Mouse (Mus musculus): ENCODE results near the gene Teddm2. TPM values are rescaled to one million over a fixed set of nuclear protein-coding genes. Genes with fewer than 3 reads are reported as not detected.
"Not testable (repeated sequence)": the region's sequence is repeated elsewhere in the genome, so short reads cannot be mapped to it uniquely, and the experiment has no call there.

Teddm2 gene
- polyA plus RNA-seq, 1 experiment from 2014 or later, result 0.66 TPM

- H3K4me2 ChIP-seq (replicated peaks); H3K36me3 ChIP-seq; H3K4me3 ChIP-seq; H3K9me3 ChIP-seq; H3K4me1 ChIP-seq; H3K9ac ChIP-seq; H3K27ac ChIP-seq; H3K27me3 ChIP-seq (replicated peaks); ATAC-seq (ENCODE audit: low FRiP score, low read depth): not testable (repeated sequence)
- WGBS, result 85% methylated on average over 7 of the region's 7 CpGs
These were observed 47.3 kb downstream of the Teddm2 start for GRCm38 (mm10) chr1:153852696-153853095.

GRCm38 (mm10) chr1:153846867-153847266 lies 53.2 kb downstream of the Teddm2 start:
- Histone ChIP-seq H3K4me3 (no peak overlapping the region), H3K27me3 (replicated peaks) (no peaks in the 10 kb centered on the region), H3K9ac (no peak overlapping the region), H3K4me1 (no peaks in the 10 kb centered on the region), H3K4me2 (replicated peaks) (no peak overlapping the region), H3K36me3 (no peaks in the 10 kb centered on the region), H3K27ac (no peak overlapping the region), H3K9me3 (no peaks in the 10 kb centered on the region)
- WGBS, result 33% methylated on average over 6 of the region's 6 CpGs
- no peak for ATAC-seq (ENCODE audit: low FRiP score, low read depth)

GRCm38 (mm10) chr1:153846420-153846819 lies 53.6 kb downstream of the Teddm2 start:
- no peak for ATAC-seq (ENCODE audit: low FRiP score, low read depth)
- H3K4me3 ChIP-seq, result no peak overlapping the region
- 94% methylated on average over 7 of the region's 7 CpGs for WGBS

GRCm38 (mm10) chr1:153844042-153844441 lies 56.0 kb downstream of the Teddm2 start, which contains the start of gene Rgsl1:
Gene Rgsl1 (minus strand): TSS chr1:153844142.
- Histone ChIP-seq H3K27ac (no peak within 1 kb of the TSS), H3K27me3 (replicated peaks) (no peaks in the 10 kb centered on the region), H3K9me3 (no peaks in the 10 kb centered on the region), H3K4me2 (replicated peaks) (no peak within 1 kb of the TSS), H3K9ac (no peak within 1 kb of the TSS), H3K36me3 (no peaks in the 10 kb centered on the region), H3K4me3 (no peak within 1 kb of the TSS), H3K4me1 (no peaks in the 10 kb centered on the region)
- no peak for ATAC-seq (ENCODE audit: low FRiP score, low read depth)
- WGBS, result 97% methylated on average over 8 of the region's 8 CpGs

More at GRCm38 (mm10) chr1:153846420-153846819, 53.6 kb downstream of the Teddm2 start:
- no peaks in the 10 kb centered on the region for H3K27me3 ChIP-seq (replicated peaks)
- H3K4me2 ChIP-seq (replicated peaks), result no peak overlapping the region
- H3K36me3 ChIP-seq, result no peaks in the 10 kb centered on the region
- no peaks in the 10 kb centered on the region for H3K4me1 ChIP-seq
- H3K9me3 ChIP-seq, result no peaks in the 10 kb centered on the region
- no peak overlapping the region for H3K9ac ChIP-seq
- no peak overlapping the region for H3K27ac ChIP-seq

GRCm38 (mm10) chr1:153842121-153842740 lies 57.8 kb downstream of the Teddm2 start:
- no peak overlapping the region for H3K27ac ChIP-seq
- H3K9me3 ChIP-seq, result no peaks in the 10 kb centered on the region
- no peak for ATAC-seq (ENCODE audit: low FRiP score, low read depth)
- no peak overlapping the region for H3K9ac ChIP-seq
- no peaks in the 10 kb centered on the region for H3K27me3 ChIP-seq (replicated peaks)
- no peak overlapping the region for H3K4me2 ChIP-seq (replicated peaks)
- H3K36me3 ChIP-seq, result no peaks in the 10 kb centered on the region
- no peaks in the 10 kb centered on the region for H3K4me1 ChIP-seq
- no peak overlapping the region for H3K4me3 ChIP-seq
- WGBS, result 92% methylated on average over 11 of the region's 11 CpGs

GRCm38 (mm10) chr1:153836036-153836435 lies 64.0 kb downstream of the Teddm2 start:
- Histone ChIP-seq H3K36me3 (no peaks in the 10 kb centered on the region), H3K4me1 (no peaks in the 10 kb centered on the region), H3K9me3 (no peaks in the 10 kb centered on the region), H3K4me3 (no peak overlapping the region), H3K27ac (no peak overlapping the region), H3K4me2 (replicated peaks) (no peak overlapping the region), H3K9ac (no peak overlapping the region), H3K27me3 (replicated peaks) (no peaks in the 10 kb centered on the region)
- ATAC-seq (ENCODE audit: low FRiP score, low read depth), result no peak
- 86% methylated on average over 4 of the region's 4 CpGs for WGBS

- H3K36me3 ChIP-seq, result no peaks in the 10 kb centered on the region
- no peaks in the 10 kb centered on the region for H3K27me3 ChIP-seq (replicated peaks)
- H3K4me3 ChIP-seq, result no peak overlapping the region
- H3K4me1 ChIP-seq, result no peaks in the 10 kb centered on the region
- H3K9me3 ChIP-seq, result no peaks in the 10 kb centered on the region
- no peak overlapping the region for H3K4me2 ChIP-seq (replicated peaks)
- WGBS, result 79% methylated on average over 4 of the region's 4 CpGs
- no peak for ATAC-seq (ENCODE audit: low FRiP score, low read depth)
- H3K27ac ChIP-seq, result no peak overlapping the region
- H3K9ac ChIP-seq, result no peak overlapping the region
These were observed 69.3 kb downstream of the Teddm2 start for GRCm38 (mm10) chr1:153830746-153831145.

- no peaks in the 10 kb centered on the region for H3K36me3 ChIP-seq
- no peak overlapping the region for H3K9ac ChIP-seq
- H3K27ac ChIP-seq, result no peak overlapping the region
- H3K9me3 ChIP-seq, result 0 out of 2 replicates have a peak, but pooled peaks cover 5% of the 10 kb centered on the region
- no peaks in the 10 kb centered on the region for H3K27me3 ChIP-seq (replicated peaks)
- no peak for ATAC-seq (ENCODE audit: low FRiP score, low read depth)
- no peak overlapping the region for H3K4me3 ChIP-seq
- H3K4me1 ChIP-seq, result no peaks in the 10 kb centered on the region
- WGBS, result 82% methylated on average over 3 of the region's 3 CpGs
- H3K4me2 ChIP-seq (replicated peaks), result no peak overlapping the region
These were observed 79.8 kb downstream of the Teddm2 start for GRCm38 (mm10) chr1:153820216-153820615.

- ATAC-seq (ENCODE audit: low FRiP score, low read depth), result no peak
- Histone ChIP-seq H3K27ac (no peak overlapping the region), H3K4me3 (no peak overlapping the region), H3K9me3 (0 out of 2 replicates have a peak, but pooled peaks cover 9% of the 10 kb centered on the region), H3K36me3 (no peaks in the 10 kb centered on the region), H3K4me1 (no peaks in the 10 kb centered on the region), H3K4me2 (replicated peaks) (no peak overlapping the region), H3K27me3 (replicated peaks) (no peaks in the 10 kb centered on the region), H3K9ac (no peak overlapping the region)
- 72% methylated on average over 2 of the region's 2 CpGs for WGBS
These were observed 85.8 kb downstream of the Teddm2 start for GRCm38 (mm10) chr1:153814278-153814677.

GRCm38 (mm10) chr1:153807390-153807993 lies 92.5 kb downstream of the Teddm2 start:
- Histone ChIP-seq H3K36me3 (no peaks in the 10 kb centered on the region), H3K27me3 (replicated peaks) (no peaks in the 10 kb centered on the region), H3K9ac (no peak overlapping the region), H3K4me2 (replicated peaks) (no peak overlapping the region), H3K4me3 (no peak overlapping the region), H3K4me1 (no peaks in the 10 kb centered on the region), H3K9me3 (no peaks in the 10 kb centered on the region), H3K27ac (no peak overlapping the region)
- 55% methylated on average over 13 of the region's 13 CpGs for WGBS
- no peak for ATAC-seq (ENCODE audit: low FRiP score, low read depth)

GRCm38 (mm10) chr1:153803530-153803929 lies 96.5 kb downstream of the Teddm2 start:
- H3K4me3 ChIP-seq, result no peak overlapping the region
- H3K4me1 ChIP-seq, result no peaks in the 10 kb centered on the region
- 72% methylated on average over 8 of the region's 8 CpGs for WGBS
- no peak overlapping the region for H3K27ac ChIP-seq
- no peaks in the 10 kb centered on the region for H3K9me3 ChIP-seq
- H3K9ac ChIP-seq, result no peak overlapping the region
- H3K36me3 ChIP-seq, result no peaks in the 10 kb centered on the region
- ATAC-seq (ENCODE audit: low FRiP score, low read depth), result no peak
- H3K27me3 ChIP-seq (replicated peaks), result no peaks in the 10 kb centered on the region
- H3K4me2 ChIP-seq (replicated peaks), result no peak overlapping the region

GRCm38 (mm10) chr1:153802691-153803090 lies 97.3 kb downstream of the Teddm2 start:
- 86% methylated on average over 7 of the region's 7 CpGs for WGBS
- H3K4me3 ChIP-seq, result no peak overlapping the region
- H3K27me3 ChIP-seq (replicated peaks), result no peaks in the 10 kb centered on the region
- no peaks in the 10 kb centered on the region for H3K36me3 ChIP-seq
- H3K4me1 ChIP-seq, result no peaks in the 10 kb centered on the region
- no peak overlapping the region for H3K27ac ChIP-seq
- no peak for ATAC-seq (ENCODE audit: low FRiP score, low read depth)
- no peaks in the 10 kb centered on the region for H3K9me3 ChIP-seq
- no peak overlapping the region for H3K9ac ChIP-seq
- no peak overlapping the region for H3K4me2 ChIP-seq (replicated peaks)

All from neural tube, embryonic 12.5 days (tissue).